Mouse (Mus musculus) thymus, adult 2 months (tissue): ENCODE results near the gene Tgfb3.
A peak's percentile ranks its signal among the peaks of the same experiment; 100 is the strongest.

Source experiments
- CTCF ChIP-seq: fragments of 200-500 bp; IDR thresholded peaks from 2 replicates; pipeline ENCODE4 v1.5.1; 2012; ENCODE audit warnings: mild to moderate bottlenecking, control low read depth, low read length, moderate library complexity, borderline replicate concordance; ENCODE audit not compliant: control insufficient read depth, poor library complexity, insufficient read depth; ENCODE audit errors: extremely low read depth
- POLR2A ChIP-seq: fragments of 200-500 bp; IDR thresholded peaks from 2 replicates; pipeline ENCODE4 v1.6.1; 2012; ENCODE audit warnings: mild to moderate bottlenecking, low read length, control low read depth, moderate library complexity; ENCODE audit not compliant: control insufficient read depth, poor library complexity, insufficient read depth; ENCODE audit errors: extremely low read depth

GRCm38 (mm10) chr12:86079202-86079667 is 394 bp upstream of the Tgfb3 start:
- no peak; the same call in 1 of the 2 replicates for TF ChIP-seq POLR2A
- TF ChIP-seq CTCF, result peak; percentile 92
